Mouse (Mus musculus) testis, adult 2 months (tissue): ENCODE measurements around the gene Smarcc1. TPM values are rescaled to one million over a fixed set of nuclear protein-coding genes. Genes with fewer than 3 reads are reported as not detected.
"Not testable (repeated sequence)": the region's sequence is repeated elsewhere in the genome, so short reads cannot be mapped to it uniquely, and the experiment has no call there.

Source experiments
- H3K27ac ChIP-seq: fragments of 200-500 bp; 2 replicates; pipeline ENCODE4 v1.5.1; 2012; ENCODE audit warnings: low read depth, low read length; ENCODE audit not compliant: control insufficient read depth, insufficient read depth
- H3K27me3 ChIP-seq: fragments of 200-500 bp; 2 replicates; pipeline ENCODE4 v1.6.1; 2012; ENCODE audit warnings: mild to moderate bottlenecking, low read length, moderate library complexity; ENCODE audit not compliant: control insufficient read depth, insufficient read depth
- H3K36me3 ChIP-seq: fragments of 200-500 bp; 2 replicates; pipeline ENCODE4 v1.6.1; 2012; ENCODE audit warnings: mild to moderate bottlenecking, low read length; ENCODE audit not compliant: control insufficient read depth, insufficient read depth
- H3K4me1 ChIP-seq: fragments of 200-500 bp; 2 replicates; pipeline ENCODE4 v1.6.1; 2012; ENCODE audit warnings: low read length; ENCODE audit not compliant: control insufficient read depth, insufficient read depth
- H3K4me3 ChIP-seq: fragments of 200-500 bp; 2 replicates; pipeline ENCODE4 v1.5.1; 2012; ENCODE audit warnings: low read depth, mild to moderate bottlenecking, low read length, moderate library complexity, mixed read lengths; ENCODE audit not compliant: control insufficient read depth
- CTCF ChIP-seq: fragments of 200-500 bp; IDR thresholded peaks from 2 replicates; pipeline ENCODE4 v1.5.1; 2012; ENCODE audit warnings: low read depth, mild to moderate bottlenecking, inconsistent platforms, low read length, moderate library complexity; ENCODE audit not compliant: control insufficient read depth, insufficient read depth, insufficient replicate concordance
- POLR2A ChIP-seq: fragments of 200-500 bp; IDR thresholded peaks from 2 replicates; pipeline ENCODE4 v1.6.1; 2012; ENCODE audit warnings: low read depth, mild to moderate bottlenecking, inconsistent platforms, low read length, moderate library complexity; ENCODE audit not compliant: control insufficient read depth
- polyA plus RNA-seq: library from polyadenylated mRNA; depleted of rRNA; stranded (reverse); fragments of >200 nt; gene quantifications from 2 replicates; pipeline ENCODE4 v1.2.3, GENCODE M21; 2012

Gene Smarcc1
- polyA plus RNA-seq, 1 experiment = 14.8 TPM

GRCm38 (mm10) chr9:110131525-110132197 lies 14.2 kb downstream of the Smarcc1 start:
- peak overlapping the region; percentile 95 for H3K27ac ChIP-seq
- no peak for TF ChIP-seq CTCF
- peak; percentile 98 for TF ChIP-seq POLR2A
- peaks cover 8% of the 10 kb centered on the region for H3K4me1 ChIP-seq
- no peaks in the 10 kb centered on the region for H3K36me3 ChIP-seq
- no peaks in the 10 kb centered on the region for H3K27me3 ChIP-seq
- H3K4me3 ChIP-seq = peak overlapping the region; percentile 95

DNA sequence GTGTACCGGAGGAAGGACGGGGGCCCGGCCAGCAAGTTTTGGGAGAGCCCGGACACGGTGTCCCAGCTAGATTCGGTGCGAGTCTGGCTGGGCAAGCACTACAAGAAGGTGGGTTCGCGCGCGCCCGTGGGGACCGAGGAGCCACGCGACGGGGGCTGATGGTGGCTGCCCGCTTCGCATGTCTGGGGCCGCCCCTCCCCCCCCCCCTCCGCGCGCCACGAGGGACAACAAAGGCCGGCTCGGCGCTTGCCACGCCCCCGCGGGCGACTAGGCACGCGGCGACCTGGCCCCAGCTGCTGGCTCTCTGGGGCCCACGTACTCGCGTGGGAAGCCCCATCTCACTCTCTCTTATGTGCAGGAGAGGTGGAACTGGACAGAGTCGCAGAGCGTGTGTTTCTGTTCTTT lies 14.7 kb downstream of the Smarcc1 start:
- H3K4me1 ChIP-seq = peaks cover 8% of the 10 kb centered on the region
- no peaks in the 10 kb centered on the region for H3K27me3 ChIP-seq
- TF ChIP-seq CTCF (no peak), POLR2A (no peak)
- H3K36me3 ChIP-seq = no peaks in the 10 kb centered on the region
- peak overlapping the region; percentile 95 for H3K4me3 ChIP-seq
- peak overlapping the region; percentile 95 for H3K27ac ChIP-seq

DNA sequence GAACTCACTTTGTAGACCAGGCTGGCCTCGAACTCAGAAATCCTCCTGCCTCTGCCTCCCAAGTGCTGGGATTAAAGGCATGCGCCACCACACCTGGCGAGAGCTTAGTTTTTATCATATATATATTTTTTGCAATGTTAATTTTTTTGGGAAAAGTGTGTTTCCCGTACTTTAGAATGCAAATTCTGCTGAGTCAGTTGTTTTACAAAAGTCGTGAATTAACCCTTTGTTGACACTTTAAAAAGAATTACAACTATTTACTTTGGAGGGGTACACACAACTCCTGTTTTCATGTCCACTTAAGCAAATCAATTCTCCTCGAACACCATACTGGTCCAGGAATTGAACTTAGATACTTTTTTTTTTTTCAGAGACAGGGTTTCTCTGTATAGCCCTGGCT lies 15.4 kb downstream of the Smarcc1 start:
- no peaks in the 10 kb centered on the region for H3K36me3 ChIP-seq
- H3K4me1 ChIP-seq = peaks cover 8% of the 10 kb centered on the region
- no peak overlapping the region for H3K27ac ChIP-seq
- peak overlapping the region; percentile 95 for H3K4me3 ChIP-seq
- TF ChIP-seq POLR2A (no peak), CTCF (no peak)
- H3K27me3 ChIP-seq = no peaks in the 10 kb centered on the region

GRCm38 (mm10) chr9:110134176-110134575 lies 16.7 kb downstream of the Smarcc1 start:
- Histone ChIP-seq H3K27me3 (no peaks in the 10 kb centered on the region), H3K27ac (no peak overlapping the region), H3K4me3 (no peak overlapping the region), H3K4me1 (peaks cover 8% of the 10 kb centered on the region), H3K36me3 (no peaks in the 10 kb centered on the region)
- TF ChIP-seq POLR2A = no peak

- H3K27ac ChIP-seq = no peak overlapping the region
- H3K27me3 ChIP-seq = no peaks in the 10 kb centered on the region
- no peak for TF ChIP-seq POLR2A
- no peak for TF ChIP-seq CTCF
- H3K36me3 ChIP-seq = no peaks in the 10 kb centered on the region
- H3K4me3 ChIP-seq = no peak overlapping the region
- H3K4me1 ChIP-seq = no peaks in the 10 kb centered on the region
These were observed 21.6 kb downstream of the Smarcc1 start for GRCm38 (mm10) chr9:110139119-110139518.

- no peak for TF ChIP-seq POLR2A
- no peak for TF ChIP-seq CTCF
- Histone ChIP-seq H3K4me3 (no peak overlapping the region), H3K36me3 (no peaks in the 10 kb centered on the region), H3K27me3 (no peaks in the 10 kb centered on the region), H3K4me1 (no peaks in the 10 kb centered on the region), H3K27ac (no peak overlapping the region)
These were observed 24.6 kb downstream of the Smarcc1 start for GRCm38 (mm10) chr9:110142097-110142496.

GRCm38 (mm10) chr9:110148598-110148997 lies 31.1 kb downstream of the Smarcc1 start:
- H3K4me3 ChIP-seq = no peak overlapping the region
- TF ChIP-seq CTCF (no peak), POLR2A (no peak)
- H3K4me1 ChIP-seq = no peaks in the 10 kb centered on the region
- H3K27me3 ChIP-seq = no peaks in the 10 kb centered on the region
- no peaks in the 10 kb centered on the region for H3K36me3 ChIP-seq
- no peak overlapping the region for H3K27ac ChIP-seq

DNA sequence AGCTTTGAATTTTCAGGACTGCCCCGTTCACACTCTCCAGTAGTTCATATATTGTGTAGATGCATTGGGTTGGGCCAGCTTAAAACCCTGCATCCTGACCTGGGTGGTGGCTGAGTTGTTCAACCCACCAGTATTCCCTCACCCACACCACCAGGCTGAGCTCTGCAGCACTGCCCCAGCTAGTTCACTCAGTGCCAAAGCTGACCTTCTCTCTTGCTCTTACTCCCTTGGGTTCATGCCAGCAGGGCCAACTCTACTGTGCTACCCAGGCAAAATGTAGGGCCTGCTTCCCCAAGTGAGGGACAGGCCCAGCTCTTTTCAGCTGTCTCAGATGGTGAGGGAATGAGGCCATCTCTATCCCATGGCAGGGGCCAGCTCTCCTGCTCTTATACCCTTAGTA lies 41.5 kb downstream of the Smarcc1 start:
- Histone ChIP-seq H3K4me3 (no peak overlapping the region), H3K27ac (no peak overlapping the region), H3K27me3 (no peaks in the 10 kb centered on the region), H3K36me3 (no peaks in the 10 kb centered on the region; the same call in 1 of the 2 replicates), H3K4me1 (peaks cover 2% of the 10 kb centered on the region; the same call in 1 of the 2 replicates)
- TF ChIP-seq CTCF = no peak
- no peak for TF ChIP-seq POLR2A

DNA sequence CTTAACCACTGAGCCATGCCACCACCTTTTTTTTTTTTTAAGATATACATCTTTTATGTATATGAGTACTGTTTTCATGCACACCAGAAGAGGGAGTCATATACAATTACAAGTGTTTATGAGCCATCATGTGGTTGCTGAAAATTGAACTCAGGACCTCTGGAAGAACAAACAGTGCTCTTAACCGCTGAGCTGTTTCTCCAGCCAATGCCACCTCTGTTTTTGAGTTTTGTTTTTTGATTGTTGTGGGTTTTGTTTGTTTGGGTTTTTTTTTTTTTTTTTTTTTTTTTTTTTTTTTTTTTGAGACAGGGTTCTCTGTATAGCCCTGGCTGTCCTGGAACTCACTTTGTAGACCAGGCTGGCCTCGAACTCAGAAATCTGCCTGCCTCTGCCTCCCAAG lies 43.0 kb downstream of the Smarcc1 start:
- not testable (repeated sequence) for H3K27ac ChIP-seq, H3K4me1 ChIP-seq, H3K4me3 ChIP-seq, H3K27me3 ChIP-seq, H3K36me3 ChIP-seq
